Mouse (Mus musculus) heart, adult 2 months (tissue): ENCODE measurements around the gene Cfap57.

Experiments used
- CTCF ChIP-seq: fragments of 200-600 bp; IDR thresholded peaks from 2 replicates; pipeline ENCODE4 v1.8.1; 2022; ENCODE audit warnings: antibody characterized with exemption, mild to moderate bottlenecking, moderate library complexity
- EP300 ChIP-seq: fragments of 200-500 bp; IDR thresholded peaks from 2 replicates; pipeline ENCODE4 v1.6.1; 2011; ENCODE audit warnings: low read depth, low read length, control low read depth; ENCODE audit not compliant: insufficient read depth
- POLR2A ChIP-seq: fragments of 200-500 bp; IDR thresholded peaks from 2 replicates; pipeline ENCODE4 v1.6.1; 2011; ENCODE audit warnings: mild to moderate bottlenecking, low read depth, low read length, control low read depth; ENCODE audit not compliant: insufficient read depth

- TF ChIP-seq CTCF: no peak
- no peak for TF ChIP-seq EP300
- no peak for TF ChIP-seq POLR2A
Measured at GRCm38 (mm10) chr4:118615412-118615811, 5.2 kb downstream of the Cfap57 start.
